Mouse (Mus musculus): ENCODE measurements around the gene Gm28635. TPM values are rescaled to one million over a fixed set of nuclear protein-coding genes. Genes with fewer than 3 reads are reported as not detected.
A peak's percentile ranks its signal among the peaks of the same experiment; 100 is the strongest.
"Not testable (repeated sequence)": the region's sequence is repeated elsewhere in the genome, so short reads cannot be mapped to it uniquely, and the experiment has no call there.

Gene Gm28635
- polyA plus RNA-seq, 2 experiments = 0.01 TPM; not detected in 1

GRCm38 (mm10) chr2:84688080-84688844, 10.4 kb upstream of the Gm28635 start:
- Histone ChIP-seq H3K9me3 (ENCODE audit: control insufficient read depth, low read length) (no peaks in the 10 kb centered on the region), H3K4me3 (ENCODE audit: insufficient read depth in 1 of 2, low read depth in 2 of 2, low read length in 2 of 2) (no peak overlapping the region), H3K9ac (replicated peaks) (no peak overlapping the region), H3K4me2 (ENCODE audit: low read depth) (no peak overlapping the region), H3K27ac (no peak overlapping the region; the same call in 1 of the 2 replicates), H3K27me3 (ENCODE audit: control insufficient read depth, insufficient read depth, low read length) (no peaks in the 10 kb centered on the region), H3K36me3 (replicated peaks; ENCODE audit: control insufficient read depth, insufficient read depth, low read depth) (peaks cover 84% of the 10 kb centered on the region), H3K4me1 (replicated peaks; ENCODE audit: control insufficient read depth in 2 of 2, insufficient read depth in 2 of 2, low read length in 1 of 2) (peaks cover 6 to 11% of the 10 kb centered on the region in 2 experiments)
- TF ChIP-seq EP300 (IDR thresholded peaks at IDR 0.05; ENCODE audit: low read depth) = peak; percentile 37; the same call in 1 of the 2 replicates
- TF ChIP-seq CTCF (IDR thresholded peaks at IDR 0.05; ENCODE audit: low read depth) = no peak
- DNase-seq (ENCODE audit: low read depth in 3 of 3, low spot score in 3 of 3) (no peak), ATAC-seq (ENCODE audit: insufficient read depth) (no peak)
- 62% methylated on average over 2 of the region's 2 CpGs for WGBS (ENCODE audit: insufficient replicate concordance)

DNA sequence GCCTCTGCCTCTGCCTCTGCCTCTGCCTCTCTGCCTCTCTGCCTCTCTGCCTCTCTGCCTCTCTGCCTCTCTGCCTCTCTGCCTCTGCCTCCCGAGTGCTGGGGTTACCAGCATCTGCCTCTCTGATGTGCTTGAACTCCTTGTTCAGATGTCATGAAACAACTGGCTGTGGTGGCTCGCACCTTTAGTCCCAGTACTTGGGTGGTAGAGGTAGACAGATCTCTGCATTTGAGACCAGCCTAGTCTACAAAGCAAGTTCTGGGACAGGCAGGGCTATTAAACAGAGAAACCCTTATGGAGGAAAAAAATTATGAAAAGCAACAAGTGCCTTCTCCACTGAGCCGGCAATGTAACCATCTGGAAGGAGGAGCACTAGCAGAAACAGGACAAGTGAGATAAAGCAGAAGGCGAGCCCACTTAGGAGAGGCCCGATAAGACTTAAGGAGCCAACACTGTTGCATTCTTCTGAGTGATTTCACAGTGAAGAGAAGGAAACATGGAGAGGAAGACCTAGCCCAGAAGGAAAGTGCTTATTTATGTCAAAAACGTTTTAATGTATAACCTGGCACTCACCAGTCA, 4.9 kb upstream of the Gm28635 start:
- WGBS (ENCODE audit: insufficient replicate concordance) = 15% methylated on average over 6 of the region's 6 CpGs
- Histone ChIP-seq H3K4me2 (ENCODE audit: low read depth) (peak overlapping the region; percentile 78), H3K9me3 (ENCODE audit: control insufficient read depth, low read length) (no peaks in the 10 kb centered on the region), H3K4me3 (ENCODE audit: insufficient read depth in 1 of 2, low read depth in 2 of 2, low read length in 2 of 2) (peak overlapping the region; percentile 41 to 53), H3K9ac (replicated peaks) (peak overlapping the region; percentile 67), H3K36me3 (replicated peaks; ENCODE audit: control insufficient read depth, insufficient read depth, low read depth) (peaks cover 37% of the 10 kb centered on the region), H3K27me3 (ENCODE audit: control insufficient read depth, insufficient read depth, low read length) (no peaks in the 10 kb centered on the region), H3K4me1 (replicated peaks; ENCODE audit: control insufficient read depth in 2 of 2, insufficient read depth in 2 of 2, low read length in 1 of 2) (peaks cover 17 to 21% of the 10 kb centered on the region in 2 experiments), H3K27ac (peak overlapping the region; percentile 98)
- peak; percentile 52 for ATAC-seq (ENCODE audit: insufficient read depth)
- DNase-seq (ENCODE audit: low read depth in 3 of 3, low spot score in 3 of 3) = peak; percentile 62 to 74 (median 65)
- TF ChIP-seq CTCF (IDR thresholded peaks at IDR 0.05; ENCODE audit: low read depth) (no peak), EP300 (IDR thresholded peaks at IDR 0.05; ENCODE audit: low read depth) (peak; percentile 79)

GRCm38 (mm10) chr2:84679016-84679415, 1.2 kb upstream of the Gm28635 start, which contains the start of gene Tmx2:
Tmx2 (minus strand) TSS chr2:84679140.
- TF ChIP-seq CTCF (IDR thresholded peaks at IDR 0.05; ENCODE audit: low read depth) (no peak), EP300 (IDR thresholded peaks at IDR 0.05; ENCODE audit: low read depth) (no peak)
- Histone ChIP-seq H3K27me3 (ENCODE audit: control insufficient read depth, insufficient read depth, low read length) (no peaks in the 10 kb centered on the region), H3K4me1 (replicated peaks; ENCODE audit: control insufficient read depth in 2 of 2, insufficient read depth in 2 of 2, low read length in 1 of 2) (peaks cover 25 to 31% of the 10 kb centered on the region in 2 experiments), H3K9ac (replicated peaks) (peak within 1 kb of the TSS; percentile 85), H3K9me3 (ENCODE audit: control insufficient read depth, low read length) (no peaks in the 10 kb centered on the region), H3K36me3 (replicated peaks; ENCODE audit: control insufficient read depth, insufficient read depth, low read depth) (peaks cover 22% of the 10 kb centered on the region), H3K4me2 (ENCODE audit: low read depth) (peak within 1 kb of the TSS; percentile 97), H3K27ac (peak within 1 kb of the TSS; percentile 74), H3K4me3 (ENCODE audit: insufficient read depth in 1 of 2, low read depth in 2 of 2, low read length in 2 of 2) (peak within 1 kb of the TSS; percentile 96 to 98)
- ATAC-seq (ENCODE audit: insufficient read depth) = no peak
- 9% methylated on average over 8 of the region's 8 CpGs for WGBS (ENCODE audit: insufficient replicate concordance)
- DNase-seq (ENCODE audit: low read depth in 3 of 3, low spot score in 3 of 3) = no peak

- peak overlapping the region; percentile 59 for H3K27ac ChIP-seq
- peak overlapping the region; percentile 78 for H3K9ac ChIP-seq (replicated peaks)
- 8% methylated on average over 22 of the region's 22 CpGs for WGBS (ENCODE audit: insufficient replicate concordance)
- no peaks in the 10 kb centered on the region for H3K9me3 ChIP-seq (ENCODE audit: control insufficient read depth, low read length)
- ATAC-seq (ENCODE audit: insufficient read depth) (peak; percentile 42), DNase-seq (ENCODE audit: low read depth in 3 of 3, low spot score in 3 of 3) (no peak)
- TF ChIP-seq CTCF (IDR thresholded peaks at IDR 0.05; ENCODE audit: low read depth) (peak; percentile 77), EP300 (IDR thresholded peaks at IDR 0.05; ENCODE audit: low read depth) (no peak)
- H3K4me2 ChIP-seq (ENCODE audit: low read depth) = peak overlapping the region; percentile 94
- H3K4me1 ChIP-seq (replicated peaks; ENCODE audit: control insufficient read depth in 2 of 2, insufficient read depth in 2 of 2, low read length in 1 of 2) = peaks cover 19 to 28% of the 10 kb centered on the region in 2 experiments
- peaks cover 34% of the 10 kb centered on the region for H3K36me3 ChIP-seq (replicated peaks; ENCODE audit: control insufficient read depth, insufficient read depth, low read depth)
- no peaks in the 10 kb centered on the region for H3K27me3 ChIP-seq (ENCODE audit: control insufficient read depth, insufficient read depth, low read length)
- peak overlapping the region; percentile 85 to 96 for H3K4me3 ChIP-seq (ENCODE audit: insufficient read depth in 1 of 2, low read depth in 2 of 2, low read length in 2 of 2)
These were observed 422 bp downstream of the Gm28635 start for GRCm38 (mm10) chr2:84677270-84677967.

DNA sequence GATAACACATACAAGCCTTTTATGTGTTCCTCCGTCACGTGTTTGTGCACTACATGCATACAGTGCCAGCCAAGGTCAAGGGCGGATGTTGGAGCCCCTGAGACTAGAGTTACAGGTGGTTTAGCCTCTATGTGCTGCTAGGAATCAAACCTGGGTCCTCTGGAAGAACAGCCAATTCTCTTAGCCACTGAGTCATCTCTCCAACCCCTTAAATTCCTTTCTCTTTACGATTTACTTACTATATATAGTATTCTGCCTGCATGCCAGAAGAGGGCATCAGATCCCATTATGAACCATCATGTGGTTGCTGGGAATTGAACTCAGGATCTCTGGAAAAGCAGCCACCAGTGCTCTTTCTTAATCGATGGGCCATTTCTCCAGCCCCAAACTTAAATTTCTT, 6.3 kb downstream of the Gm28635 start:
- H3K4me1 ChIP-seq (replicated peaks; ENCODE audit: control insufficient read depth in 2 of 2, insufficient read depth in 2 of 2, low read length in 1 of 2) = peaks cover 8 to 13% of the 10 kb centered on the region in 2 experiments
- H3K9me3 ChIP-seq (ENCODE audit: control insufficient read depth, low read length); H3K27me3 ChIP-seq (ENCODE audit: control insufficient read depth, insufficient read depth, low read length); H3K27ac ChIP-seq; H3K4me2 ChIP-seq (ENCODE audit: low read depth); DNase-seq (ENCODE audit: low read depth in 3 of 3, low spot score in 3 of 3); H3K4me3 ChIP-seq (ENCODE audit: insufficient read depth in 1 of 2, low read depth in 2 of 2, low read length in 2 of 2); H3K9ac ChIP-seq (replicated peaks); ATAC-seq (ENCODE audit: insufficient read depth): not testable (repeated sequence)
- peaks cover 32% of the 10 kb centered on the region for H3K36me3 ChIP-seq (replicated peaks; ENCODE audit: control insufficient read depth, insufficient read depth, low read depth)
- 75% methylated on average over 4 of the region's 5 CpGs for WGBS (ENCODE audit: insufficient replicate concordance)

Measured in liver, embryonic 14.5 days (tissue).